Mouse (Mus musculus) common myeloid progenitor, adult 5-6 weeks (primary cell): ENCODE data around the gene Eral1. TPM values are rescaled to one million over a fixed set of nuclear protein-coding genes. Genes with fewer than 3 reads are reported as not detected.
"Not testable (repeated sequence)": the region's sequence is repeated elsewhere in the genome, so short reads cannot be mapped to it uniquely, and the experiment has no call there.

Source experiments
- ATAC-seq: replicated peaks from 2 replicates; pipeline ENCODE4 v1.8.0; 2016; ENCODE audit warnings: low read depth, mild to moderate bottlenecking, moderate TSS enrichment, inconsistent platforms; ENCODE audit not compliant: poor library complexity, severe bottlenecking
- total RNA-seq: library from RNA; stranded (forward); fragments of 200-1000, 187-1606 nt; gene quantifications from 2 replicates; pipeline ENCODE4 v1.2.3, GENCODE M21; 2017

Eral1 gene
- total RNA-seq, 1 experiment from 2014 or later = 19.3 TPM

GRCm38 (mm10) chr11:78042290-78042870 lies 37.8 kb downstream of the Eral1 start:
- ATAC-seq = not testable (repeated sequence)

DNA sequence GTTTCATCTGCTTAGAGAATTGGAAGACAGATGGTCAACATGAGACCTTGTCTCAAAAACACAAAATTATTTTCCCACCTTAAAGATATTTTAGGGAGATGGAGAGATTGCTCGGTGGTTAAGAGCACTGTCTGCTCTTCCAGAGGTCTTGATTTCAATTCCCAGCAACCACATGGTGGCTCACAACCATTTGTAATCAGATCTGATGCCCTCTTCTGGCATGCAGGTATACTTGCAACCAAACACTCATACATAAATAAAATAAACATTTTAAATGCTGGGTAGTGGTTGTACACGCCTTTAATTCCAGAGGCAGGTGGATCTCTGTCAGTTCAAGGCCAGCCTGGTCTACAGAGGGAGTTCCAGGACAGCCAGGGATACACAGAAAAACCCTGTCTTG lies 39.3 kb downstream of the Eral1 start:
- ATAC-seq = no peak

DNA sequence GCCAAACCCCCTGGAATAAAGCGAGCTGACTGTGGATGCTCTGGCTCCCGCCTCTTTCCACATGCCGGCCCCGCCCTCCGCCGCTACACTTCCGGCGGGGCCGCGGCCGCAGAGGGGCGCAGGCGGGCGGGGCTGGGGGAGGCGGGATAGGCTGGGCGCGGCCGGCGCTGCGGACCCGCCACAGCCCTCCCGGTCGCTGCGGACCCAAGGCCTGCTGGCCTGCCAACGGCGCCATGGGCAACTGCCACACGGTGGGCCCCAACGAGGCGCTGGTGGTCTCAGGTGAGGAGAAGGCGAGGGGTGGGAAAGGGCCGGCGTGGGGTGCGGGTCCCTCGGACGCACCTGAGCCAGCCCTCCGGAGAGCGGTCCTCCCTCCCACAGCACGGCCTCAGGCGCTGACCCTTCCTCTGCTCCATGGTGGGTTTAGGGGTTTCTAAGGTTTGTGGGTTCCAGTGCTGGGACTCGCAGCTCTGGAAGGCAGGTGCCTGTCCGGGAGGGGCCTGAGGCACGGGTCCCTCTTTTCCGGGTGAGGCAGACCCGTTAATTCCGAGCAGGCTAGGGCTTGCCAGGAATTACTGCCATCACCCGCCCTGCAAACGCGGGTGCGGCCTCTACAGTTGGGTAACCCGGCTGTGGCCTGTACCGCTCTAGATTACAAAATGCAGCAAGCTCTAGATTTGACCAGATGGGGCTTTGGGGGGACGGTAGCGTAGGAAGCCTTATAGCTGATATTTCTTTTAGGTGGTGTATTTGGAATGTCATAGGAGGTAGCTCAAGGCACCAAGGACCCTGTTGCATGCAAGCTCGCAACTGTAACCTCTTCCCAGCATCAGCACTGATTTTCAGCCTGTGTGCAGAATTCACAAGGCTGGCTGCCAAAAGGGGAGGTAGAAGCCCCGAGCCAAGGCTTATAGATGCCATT lies 42.1 kb downstream of the Eral1 start, which contains the start of gene Flot2:
Gene Flot2 (plus strand): TSS at position 101 of the 922 bp plus-strand sequence.
- ATAC-seq = peak; percentile 78

DNA sequence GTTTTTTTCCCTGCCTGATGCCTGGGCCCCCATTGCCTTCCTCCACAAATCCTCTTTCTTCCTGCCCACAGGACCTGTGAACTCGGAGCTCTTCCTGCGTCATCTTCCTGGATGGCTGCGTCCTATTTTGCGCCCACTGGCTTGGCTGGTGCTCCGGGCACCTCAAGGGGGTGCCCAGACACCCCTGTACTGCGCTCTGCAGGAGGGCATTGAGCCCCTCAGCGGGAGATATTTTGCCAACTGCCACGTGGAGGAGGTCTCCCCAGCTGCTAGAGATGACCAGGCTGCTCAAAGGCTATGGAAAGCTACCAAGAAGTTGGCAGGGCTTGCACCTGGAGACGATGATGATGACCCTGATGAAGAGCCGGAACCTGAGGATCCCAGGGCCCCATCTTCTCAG lies 43.4 kb downstream of the Eral1 start:
- ATAC-seq = no peak

GRCm38 (mm10) chr11:78033931-78034617 lies 46.1 kb downstream of the Eral1 start:
- ATAC-seq = no peak

DNA sequence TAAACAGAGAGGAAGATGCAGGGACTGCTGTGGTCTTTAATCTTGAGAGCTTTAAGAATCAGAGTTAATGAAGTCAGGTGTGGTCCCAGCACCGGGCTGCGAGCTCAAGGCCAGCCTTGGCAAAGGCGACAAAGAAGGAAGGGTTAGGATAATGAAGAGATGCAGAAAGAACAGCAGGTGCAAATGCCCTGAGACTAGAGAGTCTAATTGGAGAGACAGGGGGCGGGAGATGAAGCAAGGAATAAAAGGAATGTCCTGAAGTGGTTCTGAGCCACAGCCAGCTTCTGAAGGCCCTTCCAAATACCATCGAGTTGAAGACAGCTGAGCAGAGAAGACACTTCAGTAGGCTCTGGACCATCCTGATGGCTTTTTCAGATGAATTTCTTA lies 47.4 kb downstream of the Eral1 start:
- ATAC-seq = no peak

GRCm38 (mm10) chr11:78031947-78032808 lies 48.0 kb downstream of the Eral1 start, which contains the start of gene Dhrs13:
Dhrs13 (plus strand) TSS chr11:78032280.
- ATAC-seq = peak; percentile 94

- no peak for ATAC-seq
Measured at GRCm38 (mm10) chr11:78031389-78031788, 48.8 kb downstream of the Eral1 start.

DNA sequence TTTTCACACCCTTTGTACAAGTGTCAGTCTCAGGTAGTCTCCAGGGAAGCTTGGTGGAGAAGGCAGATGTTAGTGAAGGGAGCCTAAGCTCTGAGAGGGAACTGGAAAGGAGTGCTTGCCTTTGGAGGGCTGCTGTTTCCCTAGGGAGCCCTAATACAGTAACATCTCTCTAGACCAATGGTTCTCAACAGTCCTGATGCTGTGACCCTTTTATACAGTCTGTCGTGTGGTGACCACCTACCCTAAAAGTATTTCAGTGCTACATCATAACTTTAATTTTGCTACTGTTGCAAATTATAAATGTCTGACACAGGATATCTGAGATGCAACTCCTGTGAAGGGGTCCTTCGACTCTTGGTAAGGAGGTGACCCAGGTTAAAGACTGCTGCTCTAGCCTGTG lies 49.6 kb downstream of the Eral1 start:
- ATAC-seq = no peak

- ATAC-seq = no peak
Measured at GRCm38 (mm10) chr11:78029240-78029639, 50.9 kb downstream of the Eral1 start.

- 0 out of 2 replicates have a peak, but pooled peaks have one; percentile 45 for ATAC-seq
Measured at GRCm38 (mm10) chr11:78023607-78024006, 56.6 kb downstream of the Eral1 start.

Other genes with a start within 250 kb of the Eral1 start
- not detected in 2 replicates for gene Pipox, start 186.3 kb downstream of the Eral1 start, total RNA-seq
- gene Sez6, start 149.6 kb downstream of the Eral1 start, total RNA-seq = not detected in 2 replicates
- gene Phf12, start 97.6 kb downstream of the Eral1 start, total RNA-seq = 29.5 and 39.0 TPM in 2 replicates
- 12.1 and 12.8 TPM in 2 replicates for gene Dhrs13, start 48.1 kb downstream of the Eral1 start, total RNA-seq
- gene Flot2, start 42.5 kb downstream of the Eral1 start, total RNA-seq = 29.7 and 38.4 TPM in 2 replicates
- 6.5 and 7.2 TPM in 2 replicates for gene Fam222b, start 14.3 kb upstream of the Eral1 start, total RNA-seq
- gene Traf4, start 85.2 kb upstream of the Eral1 start, total RNA-seq = 6.9 and 10.2 TPM in 2 replicates
- 7.1 and 8.2 TPM in 2 replicates for gene Nek8, start 96.3 kb upstream of the Eral1 start, total RNA-seq
- 7.9 and 8.1 TPM in 2 replicates for gene Tlcd1, start 96.3 kb upstream of the Eral1 start, total RNA-seq
- gene Rpl23a, start 103.2 kb upstream of the Eral1 start, total RNA-seq = 3,236 and 3,976 TPM in 2 replicates
- gene Rab34, start 108.0 kb upstream of the Eral1 start, total RNA-seq = 2.0 and 2.8 TPM in 2 replicates
- gene Proca1, start 113.0 kb upstream of the Eral1 start, total RNA-seq = 1.8 TPM in 1 of 2 replicates, not detected in the other
- 42.2 and 57.7 TPM in 2 replicates for gene Sdf2, start 165.4 kb upstream of the Eral1 start, total RNA-seq
- 47.7 and 49.6 TPM in 2 replicates for gene Supt6, start 165.6 kb upstream of the Eral1 start, total RNA-seq
- 88.7 and 92.9 TPM in 2 replicates for gene 2610507B11Rik, start 181.4 kb upstream of the Eral1 start, total RNA-seq
- 0.09 TPM in 1 of 2 replicates, not detected in the other for gene BC030499, start 210.5 kb upstream of the Eral1 start, total RNA-seq
- 45.9 and 52.4 TPM in 2 replicates for gene Spag5, start 221.1 kb upstream of the Eral1 start, total RNA-seq
- gene Aldoc, start 242.6 kb upstream of the Eral1 start, total RNA-seq = 1.4 TPM in 1 of 2 replicates, not detected in the other
- gene Pigs, start 248.0 kb upstream of the Eral1 start, total RNA-seq = 12.6 and 17.9 TPM in 2 replicates